Mouse (Mus musculus): ENCODE data around the gene Msgn1.

Gene Msgn1

GRCm38 (mm10) chr12:11208872-11209271, at the start of gene Msgn1:
TSS of gene Msgn1 (minus strand) at chr12:11208972.
- no peak for DNase-seq

- no peak for DNase-seq
These were observed 41.5 kb upstream of the Msgn1 start for GRCm38 (mm10) chr12:11250322-11250721.

GRCm38 (mm10) chr12:11247460-11247859, 38.7 kb upstream of the Msgn1 start:
- no peak for DNase-seq

DNA sequence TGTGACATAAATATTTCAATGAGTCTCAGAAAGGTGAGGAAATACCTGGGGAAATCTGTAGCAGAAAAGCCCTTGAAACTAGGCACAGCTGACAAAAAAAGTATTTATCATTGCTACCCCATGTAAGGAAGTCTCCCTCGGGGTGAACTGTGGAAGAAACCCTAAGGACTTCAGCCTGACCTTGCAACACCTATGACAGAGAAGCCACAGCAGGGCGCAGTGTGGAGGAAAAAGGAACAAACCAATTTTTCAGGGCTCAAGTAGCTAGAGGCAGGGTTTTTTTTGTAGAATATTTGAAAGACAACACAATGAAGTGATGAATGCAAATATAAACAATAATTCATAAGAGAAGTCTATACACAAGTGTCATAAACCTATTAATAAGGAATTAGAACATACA, 27.2 kb upstream of the Msgn1 start:
- DNase-seq: no peak

GRCm38 (mm10) chr12:11230267-11230666, 21.5 kb upstream of the Msgn1 start:
- DNase-seq: no peak

DNA sequence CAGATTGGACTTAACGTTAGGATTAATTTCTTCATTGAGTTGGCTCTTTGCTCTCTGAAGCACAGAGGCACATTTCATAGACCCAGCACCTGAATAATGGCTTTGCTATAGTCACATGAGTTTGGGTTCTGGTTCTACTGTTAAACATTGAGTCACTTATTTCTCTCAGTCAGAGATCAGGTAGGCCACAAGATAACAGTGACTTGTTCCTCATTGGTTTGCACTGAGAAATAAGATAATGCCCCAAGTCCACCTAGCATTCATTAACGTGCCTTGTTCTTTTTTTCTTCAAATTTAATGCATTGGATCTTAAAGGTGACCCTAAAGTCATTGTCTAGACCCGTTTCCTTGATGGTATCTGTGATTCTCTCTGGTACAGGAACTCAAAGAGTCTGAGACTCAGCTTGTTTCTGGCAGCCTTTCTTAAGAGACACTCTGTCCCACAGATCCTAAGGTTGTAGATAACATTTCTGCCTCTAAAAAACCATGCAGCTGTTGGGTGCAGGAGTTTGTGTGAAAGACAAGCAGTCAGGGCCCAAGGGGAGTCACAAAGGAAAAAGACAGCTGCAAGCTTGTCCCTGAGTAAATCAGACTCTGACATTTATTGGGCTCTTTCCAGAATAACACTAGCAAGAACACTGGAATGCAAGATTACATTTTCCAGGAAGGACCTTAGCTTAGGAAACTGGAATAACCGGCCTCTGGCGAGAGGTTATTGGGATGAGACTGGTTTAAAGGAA, 17.9 kb upstream of the Msgn1 start:
- no peak for DNase-seq

DNA sequence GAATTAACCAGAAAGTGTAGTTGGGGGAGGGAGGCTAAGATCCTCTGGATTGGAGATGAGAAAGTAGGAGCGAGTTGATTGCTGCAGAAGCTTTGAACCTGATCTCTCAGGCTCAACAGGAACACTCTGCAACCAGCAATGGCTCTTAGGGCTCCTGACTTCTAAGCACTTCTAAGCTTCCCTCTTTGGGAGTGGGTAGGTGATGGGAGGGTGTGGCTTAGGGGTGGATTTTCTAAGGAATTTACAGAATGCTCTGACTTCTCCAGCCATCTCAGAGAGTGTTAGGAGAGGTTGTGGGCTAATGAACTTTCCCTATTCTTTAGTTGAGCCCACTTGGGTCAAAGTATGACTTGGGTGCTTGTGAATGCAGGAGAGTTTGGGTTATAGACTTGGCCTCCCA, 17.4 kb upstream of the Msgn1 start:
- DNase-seq: no peak

DNA sequence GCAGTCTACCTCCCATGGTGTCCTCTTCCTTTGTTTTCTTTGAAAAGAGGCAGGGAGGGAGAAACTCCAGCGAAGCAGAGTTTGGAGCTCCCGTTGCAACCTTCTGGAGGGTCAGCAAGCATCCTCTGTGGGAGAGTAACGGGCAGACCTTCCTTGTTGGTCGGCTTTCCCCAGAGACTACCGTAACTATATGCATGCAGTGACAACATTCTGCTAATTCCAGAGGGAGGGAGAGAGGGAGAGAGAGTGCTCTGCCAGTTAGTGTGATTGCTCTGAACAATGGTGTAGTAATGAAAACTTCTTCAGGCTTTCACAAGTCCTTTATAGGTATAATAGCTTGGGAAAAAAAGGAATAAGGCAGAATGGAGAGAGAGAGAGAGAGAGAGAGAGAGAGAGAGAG, 15.9 kb upstream of the Msgn1 start:
- no peak for DNase-seq

DNA sequence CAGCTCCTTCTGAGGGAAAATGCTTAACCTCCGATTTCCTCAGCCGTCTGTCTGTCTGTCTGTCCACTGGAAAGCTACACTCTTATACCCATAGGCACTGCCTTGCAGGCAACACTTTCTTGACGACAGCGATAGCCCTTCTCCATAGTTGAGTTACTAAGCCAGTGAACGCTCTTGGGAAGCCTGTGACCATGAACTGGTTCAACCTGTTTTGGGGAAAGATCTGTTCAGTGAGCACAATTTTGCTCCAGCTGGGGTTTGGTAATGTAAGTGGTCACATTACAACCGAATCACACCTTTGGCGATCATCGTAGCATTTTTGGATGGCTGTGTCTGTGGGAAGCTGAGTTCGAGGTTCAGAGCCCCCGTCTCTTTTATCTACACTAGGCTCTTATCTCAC, 14.3 kb upstream of the Msgn1 start:
- no peak for DNase-seq

DNA sequence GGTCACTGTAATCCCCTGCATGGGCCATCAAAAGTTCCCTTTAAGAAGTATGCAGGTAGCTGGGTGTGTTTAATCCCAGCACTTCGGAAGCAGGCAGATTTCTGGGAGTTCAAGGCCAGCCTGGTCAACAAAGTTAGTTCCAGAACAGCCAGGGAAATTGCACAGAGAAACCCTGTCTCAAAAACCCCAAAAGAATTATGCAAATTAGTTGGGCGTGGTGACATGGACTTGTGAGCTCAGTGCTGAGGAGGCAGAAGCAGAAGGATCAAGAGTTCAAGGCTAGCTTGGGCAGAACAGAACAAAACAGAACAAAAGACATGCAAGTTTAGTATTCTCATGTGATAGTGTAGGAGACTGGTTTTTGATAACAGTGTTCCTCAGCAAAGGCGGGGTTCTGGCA, 13.8 kb upstream of the Msgn1 start:
- DNase-seq: no peak

- DNase-seq: no peak
These were observed 13.0 kb upstream of the Msgn1 start for GRCm38 (mm10) chr12:11221524-11222330.

DNA sequence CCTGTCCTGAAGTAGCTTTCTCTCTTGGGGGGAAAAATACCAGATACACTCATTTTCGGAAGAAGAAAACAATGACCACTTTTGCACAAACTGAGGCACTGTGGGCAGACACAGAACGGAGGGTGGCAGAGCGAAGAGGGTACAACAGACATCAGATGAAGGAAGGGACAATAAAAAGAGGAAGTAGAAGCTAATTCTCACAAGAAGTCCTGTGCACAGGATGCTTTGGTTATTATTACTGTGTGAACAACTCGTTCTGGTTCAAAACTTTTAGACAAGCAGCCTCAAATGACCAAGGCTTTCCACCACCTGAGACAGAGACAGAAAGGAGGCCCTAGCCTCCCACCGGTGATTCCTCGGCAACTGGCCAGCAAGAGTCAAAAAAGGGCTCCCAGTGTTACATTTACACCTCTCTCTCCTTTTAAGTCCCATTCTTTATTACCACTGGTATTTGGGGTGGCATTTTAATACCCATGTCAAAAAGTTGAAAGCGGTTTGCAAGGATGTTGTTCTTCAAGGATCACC, 9.0 kb upstream of the Msgn1 start:
- DNase-seq: no peak

DNA sequence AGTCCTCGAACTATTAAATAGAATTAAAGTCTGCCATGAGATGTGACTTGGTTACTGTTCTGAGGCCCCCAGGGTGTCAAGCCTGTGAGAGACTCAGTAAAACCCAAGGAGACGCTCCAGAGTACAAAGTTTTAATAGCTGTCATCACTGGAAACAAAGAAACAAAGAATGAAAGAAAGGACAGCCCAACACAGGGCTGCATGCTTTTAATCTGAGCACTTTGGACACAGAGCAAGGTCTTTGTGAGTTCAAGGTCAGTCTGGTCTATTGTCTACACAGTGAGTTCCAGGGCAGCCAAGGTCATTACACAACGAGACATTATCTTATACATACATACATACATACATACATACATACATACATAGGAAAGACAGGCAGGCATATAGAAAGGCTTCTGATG, 7.7 kb upstream of the Msgn1 start:
- DNase-seq: no peak

DNA sequence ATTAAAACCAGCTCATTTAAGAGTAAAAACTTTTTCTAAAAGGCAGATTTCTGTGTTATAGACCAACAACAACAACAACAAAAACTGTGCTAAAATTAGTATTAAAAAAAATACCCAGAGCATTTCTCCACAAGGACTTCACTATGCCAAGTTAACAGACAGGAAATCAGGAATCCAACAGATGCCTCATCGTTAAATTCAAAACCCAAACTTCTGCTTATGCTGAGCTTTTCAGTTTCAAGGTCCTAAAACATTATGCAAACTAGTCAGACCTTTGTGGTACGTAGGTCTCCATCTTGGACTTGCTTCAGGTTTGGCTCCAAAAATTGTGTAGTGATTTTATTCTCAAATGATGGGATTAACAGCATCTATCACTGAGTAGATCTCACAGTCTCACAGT, 6.8 kb upstream of the Msgn1 start:
- DNase-seq: no peak

GRCm38 (mm10) chr12:11214776-11215175, 6.0 kb upstream of the Msgn1 start:
- no peak for DNase-seq

DNA sequence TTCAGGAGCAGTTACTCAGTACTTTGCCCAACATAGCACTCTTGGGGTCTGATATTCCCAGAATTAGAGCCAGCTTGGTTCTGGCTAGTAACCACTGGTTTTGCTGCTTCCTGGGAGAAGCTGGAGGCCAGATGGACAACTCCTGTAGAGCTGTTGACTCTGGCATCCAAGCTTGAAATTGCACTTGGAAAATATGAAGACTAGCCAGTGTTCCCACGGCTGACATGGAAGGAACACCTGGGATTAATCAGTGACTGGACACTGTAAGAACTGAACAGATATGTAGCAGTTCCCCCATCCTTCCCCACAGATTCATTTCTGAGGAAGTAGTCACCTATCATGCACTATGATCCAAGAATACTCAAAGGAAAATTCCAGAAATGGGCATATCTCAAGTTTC, 4.1 kb upstream of the Msgn1 start:
- DNase-seq: no peak

GRCm38 (mm10) chr12:11210361-11210760, 1.6 kb upstream of the Msgn1 start:
- no peak for DNase-seq

- DNase-seq: no peak
These were observed 864 bp upstream of the Msgn1 start for GRCm38 (mm10) chr12:11209636-11210035.

DNA sequence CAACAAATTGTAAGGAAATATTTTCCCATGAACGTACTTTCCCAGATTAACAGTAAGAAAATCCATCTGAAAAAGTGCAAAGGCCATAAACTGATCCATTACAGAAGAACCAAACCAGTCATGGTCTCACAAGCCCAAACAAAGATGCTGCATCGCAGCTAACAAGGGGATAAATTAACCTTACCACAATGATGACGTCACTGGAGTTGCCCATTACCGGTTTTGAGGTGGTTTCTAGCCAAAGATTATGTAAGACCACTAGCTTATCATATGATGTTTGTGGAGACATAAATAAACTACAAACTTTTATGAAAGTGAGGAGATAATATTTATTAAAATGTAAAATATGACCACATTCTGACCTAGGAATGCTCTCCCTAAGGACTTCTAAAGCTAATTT, 2.5 kb downstream of the Msgn1 start:
- no peak for DNase-seq

DNA sequence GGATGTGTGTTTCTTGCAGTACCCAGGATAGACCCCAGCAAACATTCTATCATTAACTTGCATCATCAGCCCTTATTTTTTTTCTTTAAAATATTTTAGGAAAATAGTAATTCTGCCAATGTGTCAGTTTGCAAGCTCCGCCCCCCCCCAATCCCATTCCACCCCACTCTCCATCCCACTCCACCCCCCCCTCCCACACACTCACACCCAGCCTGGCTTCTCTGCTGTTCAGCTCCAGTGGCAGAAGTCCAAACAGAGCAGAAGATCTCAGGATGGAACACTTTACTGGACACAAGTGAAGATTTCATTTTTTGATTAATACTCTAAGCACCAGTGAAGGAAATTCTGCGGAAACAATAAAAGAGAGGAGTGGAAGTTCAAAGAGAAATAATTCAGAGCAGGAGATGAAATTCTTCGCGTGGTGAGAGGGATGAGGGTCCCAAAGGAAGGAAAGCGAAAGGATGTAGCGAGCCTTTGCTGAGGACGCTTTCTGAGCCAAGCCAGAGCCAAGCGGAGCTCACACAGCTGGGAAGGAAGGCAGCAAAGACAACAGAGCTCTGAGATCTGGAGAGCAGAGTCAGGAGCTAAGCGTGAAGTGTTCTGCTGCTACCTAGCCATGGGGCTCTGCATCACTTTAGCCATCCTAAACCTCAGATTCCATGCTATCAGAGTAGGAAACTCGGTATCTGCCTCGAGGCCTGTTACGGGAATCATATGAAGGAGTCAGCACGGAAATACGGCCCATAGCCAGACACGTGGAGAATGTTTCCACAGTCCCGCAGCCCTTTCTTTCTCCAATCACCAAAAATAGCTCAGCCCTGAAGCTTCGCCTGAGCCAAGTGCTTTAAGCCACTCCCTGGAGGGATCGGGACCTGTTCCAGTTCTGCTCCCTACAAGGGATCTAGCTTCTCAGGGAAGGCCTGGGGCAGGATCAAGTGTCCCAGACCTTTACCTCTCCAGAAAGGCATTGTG, 4.8 kb downstream of the Msgn1 start:
- DNase-seq: peak; percentile 8

- DNase-seq: no peak
These were observed 6.3 kb downstream of the Msgn1 start for GRCm38 (mm10) chr12:11202476-11202875.

- DNase-seq: no peak
These were observed 8.1 kb downstream of the Msgn1 start for GRCm38 (mm10) chr12:11200711-11201110.

GRCm38 (mm10) chr12:11198551-11198950, 10.2 kb downstream of the Msgn1 start:
- no peak for DNase-seq
